Mouse (Mus musculus) forebrain, embryonic 13.5 days (tissue): ENCODE measurements around the gene Tcp11l2. TPM values are rescaled to one million over a fixed set of nuclear protein-coding genes. Genes with fewer than 3 reads are reported as not detected.
A peak's percentile ranks its signal among the peaks of the same experiment; 100 is the strongest.

Experiments used
- ATAC-seq: fragments of 200-750 bp; cut with Nextera tagmentation; 2 replicates; pipeline ENCODE4 v1.8.0; 2017
- H3K27ac ChIP-seq: fragments of 300-500 bp; sonication (generic); 2 replicates; pipeline ENCODE4 v1.5.1; 2015; ENCODE audit warnings: inconsistent platforms, mild to moderate bottlenecking, moderate library complexity
- H3K27me3 ChIP-seq: fragments of 300-500 bp; sonication (generic); 2 replicates; pipeline ENCODE4 v1.6.1; 2015; ENCODE audit warnings: mild to moderate bottlenecking, inconsistent platforms
- H3K36me3 ChIP-seq: fragments of 300-500 bp; sonication (generic); 2 replicates; pipeline ENCODE4 v1.6.1; 2015; ENCODE audit warnings: mild to moderate bottlenecking, inconsistent platforms; ENCODE audit not compliant: poor library complexity, severe bottlenecking
- H3K4me1 ChIP-seq: fragments of 300-500 bp; sonication (generic); 2 replicates; pipeline ENCODE4 v1.6.1; 2015; ENCODE audit warnings: inconsistent platforms
- H3K4me2 ChIP-seq: fragments of 300-500 bp; sonication (generic); 2 replicates; pipeline ENCODE4 v1.6.1; 2015; ENCODE audit warnings: inconsistent platforms, mild to moderate bottlenecking, moderate library complexity
- H3K4me3 ChIP-seq: fragments of 300-500 bp; sonication (generic); 2 replicates; pipeline ENCODE4 v1.5.1; 2015; ENCODE audit warnings: mild to moderate bottlenecking, inconsistent platforms
- H3K9ac ChIP-seq: fragments of 300-500 bp; sonication (generic); 2 replicates; pipeline ENCODE4 v1.6.1; 2015; ENCODE audit warnings: mild to moderate bottlenecking, inconsistent platforms
- H3K9me3 ChIP-seq: fragments of 300-500 bp; sonication (generic); replicated peaks from 2 replicates; pipeline ENCODE4 v1.6.1; 2016; ENCODE audit warnings: inconsistent platforms
- WGBS: fragments of 180-500 bp; shearing (Covaris S2); methylation state at CpG from one replicate; pipeline ENCODE4 v1.1.7; 2015; 5-methylcytosine and 5-hydroxymethylcytosine counted together
- polyA plus RNA-seq: library from polyadenylated mRNA; unstranded; fragments of >200 nt; fragmentation: Nextera tagmentation; extraction: Ambion mirVana; gene quantifications from 2 replicates; pipeline ENCODE4 v1.2.1, GENCODE M21; 2015

The Tcp11l2 gene
- polyA plus RNA-seq, 1 experiment from 2014 or later: 16.7 TPM

- Histone ChIP-seq H3K9me3 (no peaks in the 10 kb centered on the region), H3K36me3 (no peaks in the 10 kb centered on the region), H3K4me1 (no peaks in the 10 kb centered on the region), H3K4me3 (no peak overlapping the region), H3K9ac (no peak overlapping the region), H3K27ac (no peak overlapping the region), H3K4me2 (no peak overlapping the region), H3K27me3 (no peaks in the 10 kb centered on the region)
- 75% methylated on average over 13 of the region's 13 CpGs for WGBS
- no peak for ATAC-seq
These were observed 13.6 kb upstream of the Tcp11l2 start for GRCm38 (mm10) chr10:84562567-84563554.

GRCm38 (mm10) chr10:84564427-84564826, 12.0 kb upstream of the Tcp11l2 start:
- WGBS: 88% methylated on average over 8 of the region's 8 CpGs
- H3K4me3 ChIP-seq: no peak overlapping the region
- no peak for ATAC-seq
- no peaks in the 10 kb centered on the region for H3K4me1 ChIP-seq
- no peak overlapping the region for H3K27ac ChIP-seq
- H3K36me3 ChIP-seq: no peaks in the 10 kb centered on the region
- no peaks in the 10 kb centered on the region for H3K9me3 ChIP-seq
- no peaks in the 10 kb centered on the region for H3K27me3 ChIP-seq
- H3K9ac ChIP-seq: no peak overlapping the region
- no peak overlapping the region for H3K4me2 ChIP-seq

- Histone ChIP-seq H3K27ac (no peak overlapping the region), H3K4me3 (no peak overlapping the region), H3K4me1 (peaks cover 4% of the 10 kb centered on the region; the same call in 1 of the 2 replicates), H3K36me3 (no peaks in the 10 kb centered on the region), H3K9me3 (no peaks in the 10 kb centered on the region), H3K27me3 (peaks cover 5% of the 10 kb centered on the region; the same call in 1 of the 2 replicates), H3K4me2 (no peak overlapping the region), H3K9ac (no peak overlapping the region)
- WGBS: 91% methylated on average over 10 of the region's 10 CpGs
- ATAC-seq: no peak
These were observed 5.3 kb upstream of the Tcp11l2 start for GRCm38 (mm10) chr10:84571052-84571639.

- peaks cover 12% of the 10 kb centered on the region for H3K4me1 ChIP-seq
- peaks cover 16% of the 10 kb centered on the region for H3K27me3 ChIP-seq
- no peaks in the 10 kb centered on the region for H3K36me3 ChIP-seq
- H3K9ac ChIP-seq: no peak overlapping the region
- no peak overlapping the region for H3K27ac ChIP-seq
- no peak overlapping the region for H3K4me3 ChIP-seq
- ATAC-seq: no peak
- H3K4me2 ChIP-seq: no peak overlapping the region
- WGBS: 56% methylated on average over 5 of the region's 5 CpGs
- H3K9me3 ChIP-seq: no peaks in the 10 kb centered on the region
These were observed 2.6 kb upstream of the Tcp11l2 start for GRCm38 (mm10) chr10:84573671-84574420.

GRCm38 (mm10) chr10:84576029-84576394, 414 bp upstream of the Tcp11l2 start:
- Histone ChIP-seq H3K4me2 (peak overlapping the region; percentile 88), H3K4me1 (peaks cover 12% of the 10 kb centered on the region), H3K36me3 (no peaks in the 10 kb centered on the region), H3K9me3 (no peaks in the 10 kb centered on the region), H3K27ac (no peak overlapping the region), H3K27me3 (peaks cover 30% of the 10 kb centered on the region), H3K9ac (peak overlapping the region; percentile 32; the same call in 1 of the 2 replicates), H3K4me3 (peak overlapping the region; percentile 73)
- ATAC-seq: peak; percentile 79
- 1% methylated on average over 14 of the region's 14 CpGs for WGBS

- peak; percentile 36 for ATAC-seq
- Histone ChIP-seq H3K27me3 (peaks cover 30% of the 10 kb centered on the region), H3K4me3 (peak overlapping the region; percentile 73), H3K27ac (no peak overlapping the region), H3K4me1 (peaks cover 16% of the 10 kb centered on the region), H3K36me3 (no peaks in the 10 kb centered on the region), H3K9ac (peak overlapping the region; percentile 70), H3K4me2 (peak overlapping the region; percentile 88), H3K9me3 (no peaks in the 10 kb centered on the region)
- WGBS: 3% methylated on average over 38 of the region's 38 CpGs
These were observed 773 bp downstream of the Tcp11l2 start for GRCm38 (mm10) chr10:84577071-84577727.

GRCm38 (mm10) chr10:84578738-84579137, 2.3 kb downstream of the Tcp11l2 start:
- ATAC-seq: no peak
- Histone ChIP-seq H3K9me3 (no peaks in the 10 kb centered on the region), H3K27me3 (peaks cover 30% of the 10 kb centered on the region), H3K27ac (no peak overlapping the region), H3K9ac (no peak overlapping the region), H3K4me1 (peaks cover 16% of the 10 kb centered on the region), H3K36me3 (no peaks in the 10 kb centered on the region), H3K4me2 (no peak overlapping the region), H3K4me3 (no peak overlapping the region)
- 83% methylated on average over 10 of the region's 10 CpGs for WGBS

- peaks cover 16% of the 10 kb centered on the region for H3K4me1 ChIP-seq
- H3K36me3 ChIP-seq: no peaks in the 10 kb centered on the region
- 75% methylated on average over 2 of the region's 2 CpGs for WGBS
- no peak for ATAC-seq
- no peaks in the 10 kb centered on the region for H3K9me3 ChIP-seq
- no peak overlapping the region for H3K9ac ChIP-seq
- no peak overlapping the region for H3K27ac ChIP-seq
- no peak overlapping the region for H3K4me2 ChIP-seq
- H3K4me3 ChIP-seq: no peak overlapping the region
- peaks cover 30% of the 10 kb centered on the region for H3K27me3 ChIP-seq
These were observed 3.1 kb downstream of the Tcp11l2 start for GRCm38 (mm10) chr10:84579527-84579926.

GRCm38 (mm10) chr10:84581191-84581590, 4.8 kb downstream of the Tcp11l2 start:
- Histone ChIP-seq H3K9me3 (no peaks in the 10 kb centered on the region), H3K27me3 (peaks cover 25% of the 10 kb centered on the region), H3K4me3 (no peak overlapping the region), H3K9ac (no peak overlapping the region), H3K4me1 (peaks cover 13% of the 10 kb centered on the region), H3K27ac (no peak overlapping the region), H3K36me3 (no peaks in the 10 kb centered on the region), H3K4me2 (no peak overlapping the region)
- WGBS: 81% methylated on average over 8 of the region's 8 CpGs
- ATAC-seq: no peak

- Histone ChIP-seq H3K27ac (no peak overlapping the region), H3K4me2 (no peak overlapping the region), H3K27me3 (peaks cover 25% of the 10 kb centered on the region), H3K4me1 (peaks cover 12% of the 10 kb centered on the region), H3K9me3 (no peaks in the 10 kb centered on the region), H3K9ac (no peak overlapping the region), H3K36me3 (no peaks in the 10 kb centered on the region; the same call in 1 of the 2 replicates), H3K4me3 (no peak overlapping the region)
- ATAC-seq: no peak
- 81% methylated on average over 7 of the region's 7 CpGs for WGBS
These were observed 5.8 kb downstream of the Tcp11l2 start for GRCm38 (mm10) chr10:84582236-84582635.

GRCm38 (mm10) chr10:84584451-84585293, 8.2 kb downstream of the Tcp11l2 start:
- H3K27ac ChIP-seq: no peak overlapping the region
- H3K27me3 ChIP-seq: peaks cover 6% of the 10 kb centered on the region; the same call in 1 of the 2 replicates
- no peaks in the 10 kb centered on the region; the same call in 1 of the 2 replicates for H3K36me3 ChIP-seq
- H3K4me2 ChIP-seq: no peak overlapping the region
- H3K4me3 ChIP-seq: no peak overlapping the region
- WGBS: 75% methylated on average over 11 of the region's 11 CpGs
- no peak overlapping the region for H3K9ac ChIP-seq
- no peak for ATAC-seq
- H3K9me3 ChIP-seq: no peaks in the 10 kb centered on the region
- H3K4me1 ChIP-seq: 0 out of 2 replicates have a peak, but pooled peaks cover 4% of the 10 kb centered on the region
